Mouse (Mus musculus): ENCODE measurements around the gene Gif. TPM values are rescaled to one million over a fixed set of nuclear protein-coding genes. Genes with fewer than 3 reads are reported as not detected.

The Gif gene
- polyA plus RNA-seq (2014; fragmentation: Nextera tagmentation; extraction: Ambion mirVana) = not detected in 2 replicates

DNA sequence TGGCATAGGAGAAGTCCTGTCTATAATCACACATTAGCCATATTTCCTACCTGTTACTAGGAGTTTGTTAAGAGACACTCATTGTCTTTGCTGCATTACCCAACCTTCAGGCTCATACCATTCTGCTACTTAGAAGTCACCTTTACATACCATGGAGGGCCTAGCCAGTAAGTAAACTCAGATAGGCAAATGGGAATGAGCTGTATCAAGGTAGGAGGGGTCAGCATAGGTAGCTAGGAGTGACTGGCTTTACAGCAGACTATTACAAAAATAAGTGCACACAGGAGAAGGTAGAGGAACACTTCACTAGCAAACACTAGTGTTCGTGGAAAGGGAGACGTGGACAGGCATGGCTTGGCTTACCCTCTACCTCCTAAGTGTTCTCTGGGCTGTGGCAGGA lies at the start of gene Gif:
Gene Gif, plus strand, starts transcription at position 257 of the 400 bp plus-strand sequence.
- H3K4me1 ChIP-seq (ENCODE audit: control insufficient read depth in 2 of 2, insufficient read depth in 2 of 2, low read length in 2 of 2) = no peaks in the 10 kb centered on the region
- H3K27me3 ChIP-seq (ENCODE audit: control insufficient read depth, insufficient read depth, low read length) = no peaks in the 10 kb centered on the region
- H3K9me3 ChIP-seq (ENCODE audit: control insufficient read depth, low read length) = no peaks in the 10 kb centered on the region
- no peak within 1 kb of the TSS for H3K27ac ChIP-seq (replicated peaks in 1 of 2; ENCODE audit: control insufficient read depth in 1 of 2, insufficient read depth in 1 of 2, low read depth in 2 of 2, low read length in 2 of 2)
- H3K9ac ChIP-seq (ENCODE audit: low read length) = no peak within 1 kb of the TSS
- 71% methylated on average over 2 of the region's 2 CpGs for WGBS
- no peaks in the 10 kb centered on the region for H3K36me3 ChIP-seq (ENCODE audit: control insufficient read depth, insufficient read depth, low read length)
- no peak within 1 kb of the TSS for H3K4me3 ChIP-seq (ENCODE audit: control insufficient read depth in 1 of 2, insufficient read depth in 1 of 2, low read depth in 1 of 2, low read length in 2 of 2)
- H3K4me2 ChIP-seq (ENCODE audit: low read length) = no peak within 1 kb of the TSS
- ATAC-seq (ENCODE audit: insufficient number of reproducible peaks, insufficient read depth, low FRiP score, low read depth) = no peak

DNA sequence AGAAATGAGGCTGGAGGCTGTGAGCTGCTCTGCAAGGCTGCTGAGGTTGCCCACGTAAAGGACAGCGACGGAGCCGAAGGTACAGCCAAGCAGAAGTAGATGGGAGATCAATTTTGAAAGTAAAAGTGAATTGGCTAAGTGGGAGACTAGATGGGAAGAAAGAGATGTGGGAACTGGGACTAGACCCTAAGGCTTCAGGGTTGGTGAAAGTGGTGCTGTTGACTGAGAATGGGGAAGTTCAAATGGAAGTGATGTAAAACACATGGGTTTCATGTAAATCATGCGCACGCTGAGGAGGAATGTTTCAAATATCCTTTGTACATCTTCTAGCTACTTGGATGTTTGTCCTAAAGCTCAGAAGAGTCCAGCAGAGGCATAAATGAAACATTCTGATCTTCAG lies 49.0 kb upstream of the Gif start:
- Histone ChIP-seq H3K4me3 (ENCODE audit: control insufficient read depth in 1 of 2, insufficient read depth in 1 of 2, low read depth in 1 of 2, low read length in 2 of 2) (no peak overlapping the region), H3K9ac (ENCODE audit: low read length) (no peak overlapping the region), H3K4me1 (ENCODE audit: control insufficient read depth in 2 of 2, insufficient read depth in 2 of 2, low read length in 2 of 2) (no peaks in the 10 kb centered on the region), H3K4me2 (ENCODE audit: low read length) (no peak overlapping the region), H3K27ac (replicated peaks in 1 of 2; ENCODE audit: control insufficient read depth in 1 of 2, insufficient read depth in 1 of 2, low read depth in 2 of 2, low read length in 2 of 2) (no peak overlapping the region), H3K9me3 (ENCODE audit: control insufficient read depth, low read length) (no peaks in the 10 kb centered on the region), H3K27me3 (ENCODE audit: control insufficient read depth, insufficient read depth, low read length) (no peaks in the 10 kb centered on the region), H3K36me3 (ENCODE audit: control insufficient read depth, insufficient read depth, low read length) (no peaks in the 10 kb centered on the region)
- no peak for ATAC-seq (ENCODE audit: insufficient number of reproducible peaks, insufficient read depth, low FRiP score, low read depth)
- WGBS = 86% methylated on average over 6 of the region's 6 CpGs

DNA sequence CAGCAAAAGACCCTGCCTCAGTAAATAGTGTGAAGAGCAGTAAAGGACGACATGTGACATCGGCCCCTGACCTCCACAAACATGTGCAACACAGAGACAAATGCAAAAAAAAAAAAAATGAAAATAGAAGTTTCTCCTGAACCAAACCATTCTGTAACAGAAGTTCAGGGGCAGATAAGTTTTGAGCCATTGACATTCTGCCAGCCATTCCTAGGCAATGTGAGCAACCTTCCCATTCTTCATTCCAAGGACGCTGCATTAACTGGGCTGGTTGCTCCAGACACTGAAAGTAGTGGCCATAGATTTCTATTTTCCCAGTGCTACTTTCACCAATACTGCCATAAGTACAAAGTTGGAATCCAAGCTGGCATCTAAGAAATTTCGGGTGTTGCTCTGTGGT lies 34.9 kb upstream of the Gif start:
- H3K9me3 ChIP-seq (ENCODE audit: control insufficient read depth, low read length) = no peaks in the 10 kb centered on the region
- no peak for ATAC-seq (ENCODE audit: insufficient number of reproducible peaks, insufficient read depth, low FRiP score, low read depth)
- no peak overlapping the region for H3K4me3 ChIP-seq (ENCODE audit: control insufficient read depth in 1 of 2, insufficient read depth in 1 of 2, low read depth in 1 of 2, low read length in 2 of 2)
- no peak overlapping the region for H3K4me2 ChIP-seq (ENCODE audit: low read length)
- WGBS = 71% methylated on average over 4 of the region's 4 CpGs
- no peaks in the 10 kb centered on the region for H3K4me1 ChIP-seq (ENCODE audit: control insufficient read depth in 2 of 2, insufficient read depth in 2 of 2, low read length in 2 of 2)
- no peaks in the 10 kb centered on the region for H3K27me3 ChIP-seq (ENCODE audit: control insufficient read depth, insufficient read depth, low read length)
- H3K36me3 ChIP-seq (ENCODE audit: control insufficient read depth, insufficient read depth, low read length) = no peaks in the 10 kb centered on the region
- no peak overlapping the region for H3K27ac ChIP-seq (replicated peaks in 1 of 2; ENCODE audit: control insufficient read depth in 1 of 2, insufficient read depth in 1 of 2, low read depth in 2 of 2, low read length in 2 of 2)
- H3K9ac ChIP-seq (ENCODE audit: low read length) = no peak overlapping the region

DNA sequence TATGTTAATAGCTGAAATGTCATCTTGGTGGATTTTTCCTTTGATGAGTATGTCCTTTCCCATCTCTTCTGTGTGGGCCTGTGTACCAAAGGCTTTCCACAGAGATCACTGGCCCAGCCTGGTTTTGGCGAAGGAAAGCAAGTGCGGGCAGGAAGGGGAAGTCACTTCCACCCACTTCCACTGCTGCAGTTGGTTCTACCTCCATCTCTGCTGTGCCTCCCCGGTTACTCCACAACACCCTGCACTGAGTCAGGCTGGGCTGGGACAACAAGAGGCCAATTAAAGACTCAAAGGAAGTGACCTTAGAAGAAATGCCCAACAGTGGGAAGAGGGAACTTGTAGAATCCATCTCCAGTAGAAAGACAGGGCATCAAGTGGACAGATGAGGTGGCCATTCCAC lies 27.3 kb upstream of the Gif start:
- no peaks in the 10 kb centered on the region for H3K27me3 ChIP-seq (ENCODE audit: control insufficient read depth, insufficient read depth, low read length)
- 74% methylated on average over 3 of the region's 3 CpGs for WGBS
- no peak overlapping the region for H3K4me2 ChIP-seq (ENCODE audit: low read length)
- H3K27ac ChIP-seq (replicated peaks in 1 of 2; ENCODE audit: control insufficient read depth in 1 of 2, insufficient read depth in 1 of 2, low read depth in 2 of 2, low read length in 2 of 2) = no peak overlapping the region
- no peaks in the 10 kb centered on the region for H3K9me3 ChIP-seq (ENCODE audit: control insufficient read depth, low read length)
- H3K4me1 ChIP-seq (ENCODE audit: control insufficient read depth in 2 of 2, insufficient read depth in 2 of 2, low read length in 2 of 2) = no peaks in the 10 kb centered on the region
- no peak for ATAC-seq (ENCODE audit: insufficient number of reproducible peaks, insufficient read depth, low FRiP score, low read depth)
- H3K36me3 ChIP-seq (ENCODE audit: control insufficient read depth, insufficient read depth, low read length) = no peaks in the 10 kb centered on the region
- no peak overlapping the region for H3K4me3 ChIP-seq (ENCODE audit: control insufficient read depth in 1 of 2, insufficient read depth in 1 of 2, low read depth in 1 of 2, low read length in 2 of 2)
- H3K9ac ChIP-seq (ENCODE audit: low read length) = no peak overlapping the region

DNA sequence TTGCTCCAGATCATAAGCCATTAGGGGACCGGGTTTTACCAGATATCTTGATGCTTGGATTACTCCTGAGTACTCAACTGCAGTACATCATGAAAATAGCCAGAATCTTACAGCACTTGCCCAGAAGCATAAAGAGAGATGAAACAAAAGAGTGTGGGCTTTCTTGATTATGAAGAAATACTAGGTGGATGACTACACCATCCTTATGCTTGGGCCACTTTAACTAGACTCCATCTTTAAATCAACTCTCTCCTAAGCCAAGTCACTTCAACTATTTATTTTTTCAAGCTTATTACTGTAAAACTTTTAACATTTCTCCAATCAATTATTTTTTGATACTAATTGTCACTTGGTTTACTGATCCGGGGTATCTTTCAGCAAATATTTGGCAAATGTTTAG lies 23.5 kb upstream of the Gif start:
- H3K27ac ChIP-seq (replicated peaks in 1 of 2; ENCODE audit: control insufficient read depth in 1 of 2, insufficient read depth in 1 of 2, low read depth in 2 of 2, low read length in 2 of 2) = no peak overlapping the region
- no peaks in the 10 kb centered on the region for H3K27me3 ChIP-seq (ENCODE audit: control insufficient read depth, insufficient read depth, low read length)
- H3K4me3 ChIP-seq (ENCODE audit: control insufficient read depth in 1 of 2, insufficient read depth in 1 of 2, low read depth in 1 of 2, low read length in 2 of 2) = no peak overlapping the region
- 80% methylated on average over 2 of the region's 2 CpGs for WGBS
- H3K4me1 ChIP-seq (ENCODE audit: control insufficient read depth in 2 of 2, insufficient read depth in 2 of 2, low read length in 2 of 2) = no peaks in the 10 kb centered on the region
- no peaks in the 10 kb centered on the region for H3K36me3 ChIP-seq (ENCODE audit: control insufficient read depth, insufficient read depth, low read length)
- no peak overlapping the region for H3K4me2 ChIP-seq (ENCODE audit: low read length)
- no peaks in the 10 kb centered on the region for H3K9me3 ChIP-seq (ENCODE audit: control insufficient read depth, low read length)
- no peak overlapping the region for H3K9ac ChIP-seq (ENCODE audit: low read length)
- no peak for ATAC-seq (ENCODE audit: insufficient number of reproducible peaks, insufficient read depth, low FRiP score, low read depth)

DNA sequence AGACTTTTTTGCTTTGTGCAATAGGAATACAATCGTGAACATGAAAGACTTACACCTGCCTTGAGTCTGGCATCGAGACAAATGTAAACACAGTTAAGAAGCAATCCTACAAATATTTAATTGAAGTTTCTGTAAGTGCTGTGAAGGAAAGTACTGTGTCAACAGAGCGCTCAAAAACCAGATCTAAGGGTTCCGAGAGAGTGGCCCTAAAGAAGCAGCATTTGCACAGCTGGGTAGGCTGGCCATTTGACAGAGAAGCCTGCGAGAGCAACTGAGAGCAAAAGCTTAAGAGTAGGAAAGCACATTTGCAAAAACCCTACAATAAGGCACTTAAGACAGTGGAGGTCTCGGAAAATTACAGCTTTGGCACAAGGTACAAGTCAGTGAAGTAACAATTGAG lies 23.1 kb upstream of the Gif start:
- WGBS = 73% methylated on average over 6 of the region's 6 CpGs
- no peaks in the 10 kb centered on the region for H3K9me3 ChIP-seq (ENCODE audit: control insufficient read depth, low read length)
- no peak overlapping the region for H3K4me3 ChIP-seq (ENCODE audit: control insufficient read depth in 1 of 2, insufficient read depth in 1 of 2, low read depth in 1 of 2, low read length in 2 of 2)
- ATAC-seq (ENCODE audit: insufficient number of reproducible peaks, insufficient read depth, low FRiP score, low read depth) = no peak
- H3K27me3 ChIP-seq (ENCODE audit: control insufficient read depth, insufficient read depth, low read length) = no peaks in the 10 kb centered on the region
- H3K4me1 ChIP-seq (ENCODE audit: control insufficient read depth in 2 of 2, insufficient read depth in 2 of 2, low read length in 2 of 2) = no peaks in the 10 kb centered on the region
- no peak overlapping the region for H3K4me2 ChIP-seq (ENCODE audit: low read length)
- H3K9ac ChIP-seq (ENCODE audit: low read length) = no peak overlapping the region
- no peak overlapping the region for H3K27ac ChIP-seq (replicated peaks in 1 of 2; ENCODE audit: control insufficient read depth in 1 of 2, insufficient read depth in 1 of 2, low read depth in 2 of 2, low read length in 2 of 2)
- H3K36me3 ChIP-seq (ENCODE audit: control insufficient read depth, insufficient read depth, low read length) = no peaks in the 10 kb centered on the region

DNA sequence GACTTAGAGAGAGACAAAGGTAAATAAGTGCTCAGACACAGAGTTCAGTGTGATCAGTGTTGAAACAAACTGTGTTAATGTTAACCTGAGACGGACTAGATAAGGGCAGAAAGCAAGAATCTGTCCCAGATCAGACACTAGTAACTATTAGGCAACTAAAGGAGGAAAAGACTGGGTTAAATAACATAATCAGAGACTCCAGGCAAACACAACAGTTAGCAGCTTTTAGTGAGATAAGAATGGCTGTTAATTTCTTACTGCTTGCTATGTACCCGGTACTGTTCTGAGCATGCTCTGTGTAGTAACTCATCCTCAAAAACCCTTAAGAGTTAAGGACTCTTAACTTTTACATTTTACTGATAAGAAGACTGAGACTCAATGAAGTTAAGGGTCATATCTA lies 21.4 kb upstream of the Gif start:
- H3K4me1 ChIP-seq (ENCODE audit: control insufficient read depth in 2 of 2, insufficient read depth in 2 of 2, low read length in 2 of 2) = no peaks in the 10 kb centered on the region
- no peak overlapping the region for H3K9ac ChIP-seq (ENCODE audit: low read length)
- no peak overlapping the region for H3K27ac ChIP-seq (replicated peaks in 1 of 2; ENCODE audit: control insufficient read depth in 1 of 2, insufficient read depth in 1 of 2, low read depth in 2 of 2, low read length in 2 of 2)
- no peaks in the 10 kb centered on the region for H3K36me3 ChIP-seq (ENCODE audit: control insufficient read depth, insufficient read depth, low read length)
- no peak overlapping the region for H3K4me3 ChIP-seq (ENCODE audit: control insufficient read depth in 1 of 2, insufficient read depth in 1 of 2, low read depth in 1 of 2, low read length in 2 of 2)
- ATAC-seq (ENCODE audit: insufficient number of reproducible peaks, insufficient read depth, low FRiP score, low read depth) = no peak
- no peak overlapping the region for H3K4me2 ChIP-seq (ENCODE audit: low read length)
- H3K9me3 ChIP-seq (ENCODE audit: control insufficient read depth, low read length) = no peaks in the 10 kb centered on the region
- H3K27me3 ChIP-seq (ENCODE audit: control insufficient read depth, insufficient read depth, low read length) = no peaks in the 10 kb centered on the region
- WGBS = 56% methylated on average over 2 of the region's 2 CpGs

DNA sequence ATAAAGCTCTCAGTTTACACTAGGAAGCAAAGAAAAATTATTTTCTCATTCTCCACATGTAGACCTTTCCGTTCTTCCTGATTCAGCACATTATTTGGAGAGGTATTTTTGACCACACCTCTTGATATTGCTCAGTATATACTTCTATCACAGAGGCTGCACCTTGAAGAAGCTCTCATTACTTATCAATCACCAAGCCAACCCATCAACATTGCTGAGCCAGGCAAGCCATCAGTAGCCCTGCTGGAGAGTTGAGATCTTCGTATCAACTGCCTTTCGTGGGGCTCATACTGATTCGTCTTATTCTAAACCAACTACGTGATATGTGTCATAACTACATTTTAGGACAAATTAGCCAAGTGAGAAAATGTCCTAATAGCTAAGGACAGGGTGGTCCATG lies 20.1 kb upstream of the Gif start:
- Histone ChIP-seq H3K4me2 (ENCODE audit: low read length) (no peak overlapping the region), H3K9me3 (ENCODE audit: control insufficient read depth, low read length) (no peaks in the 10 kb centered on the region), H3K9ac (ENCODE audit: low read length) (no peak overlapping the region), H3K27ac (replicated peaks in 1 of 2; ENCODE audit: control insufficient read depth in 1 of 2, insufficient read depth in 1 of 2, low read depth in 2 of 2, low read length in 2 of 2) (no peak overlapping the region), H3K27me3 (ENCODE audit: control insufficient read depth, insufficient read depth, low read length) (no peaks in the 10 kb centered on the region), H3K4me1 (ENCODE audit: control insufficient read depth in 2 of 2, insufficient read depth in 2 of 2, low read length in 2 of 2) (no peaks in the 10 kb centered on the region), H3K36me3 (ENCODE audit: control insufficient read depth, insufficient read depth, low read length) (no peaks in the 10 kb centered on the region), H3K4me3 (ENCODE audit: control insufficient read depth in 1 of 2, insufficient read depth in 1 of 2, low read depth in 1 of 2, low read length in 2 of 2) (no peak overlapping the region)
- no peak for ATAC-seq (ENCODE audit: insufficient number of reproducible peaks, insufficient read depth, low FRiP score, low read depth)
- 83% methylated on average over 5 of the region's 5 CpGs for WGBS
